Mouse (Mus musculus): ENCODE data around the gene 4632433K11Rik.

- no peak for TF ChIP-seq POLR2A (IDR thresholded peaks at IDR 0.05; ENCODE audit: control insufficient read depth, extremely low read depth, insufficient read depth, low read length, poor library complexity)
- no peak for TF ChIP-seq CTCF (IDR thresholded peaks at IDR 0.05; ENCODE audit: borderline replicate concordance, control insufficient read depth, extremely low read depth, insufficient read depth, low read length, poor library complexity)
Measured at GRCm38 (mm10) chr7:5038940-5039339, 5.0 kb downstream of the 4632433K11Rik start.

Data from thymus, adult 2 months (tissue).